Mouse (Mus musculus) forebrain, embryonic 13.5 days (tissue): Measurements from ENCODE around the gene Olfr69. TPM values are rescaled to one million over a fixed set of nuclear protein-coding genes. Genes with fewer than 3 reads are reported as not detected.
"Not testable (repeated sequence)": the region's sequence is repeated elsewhere in the genome, so short reads cannot be mapped to it uniquely, and the experiment has no call there.

ENCODE experiments used
- ATAC-seq: fragments of 200-750 bp; cut with Nextera tagmentation; 2 replicates; pipeline ENCODE4 v1.8.0; 2017
- H3K27ac ChIP-seq: fragments of 300-500 bp; sonication (generic); 2 replicates; pipeline ENCODE4 v1.5.1; 2015; ENCODE audit warnings: inconsistent platforms, mild to moderate bottlenecking, moderate library complexity
- H3K27me3 ChIP-seq: fragments of 300-500 bp; sonication (generic); 2 replicates; pipeline ENCODE4 v1.6.1; 2015; ENCODE audit warnings: mild to moderate bottlenecking, inconsistent platforms
- H3K36me3 ChIP-seq: fragments of 300-500 bp; sonication (generic); 2 replicates; pipeline ENCODE4 v1.6.1; 2015; ENCODE audit warnings: mild to moderate bottlenecking, inconsistent platforms; ENCODE audit not compliant: poor library complexity, severe bottlenecking
- H3K4me1 ChIP-seq: fragments of 300-500 bp; sonication (generic); 2 replicates; pipeline ENCODE4 v1.6.1; 2015; ENCODE audit warnings: inconsistent platforms
- H3K4me2 ChIP-seq: fragments of 300-500 bp; sonication (generic); 2 replicates; pipeline ENCODE4 v1.6.1; 2015; ENCODE audit warnings: inconsistent platforms, mild to moderate bottlenecking, moderate library complexity
- H3K4me3 ChIP-seq: fragments of 300-500 bp; sonication (generic); 2 replicates; pipeline ENCODE4 v1.5.1; 2015; ENCODE audit warnings: mild to moderate bottlenecking, inconsistent platforms
- H3K9ac ChIP-seq: fragments of 300-500 bp; sonication (generic); 2 replicates; pipeline ENCODE4 v1.6.1; 2015; ENCODE audit warnings: mild to moderate bottlenecking, inconsistent platforms
- H3K9me3 ChIP-seq: fragments of 300-500 bp; sonication (generic); replicated peaks from 2 replicates; pipeline ENCODE4 v1.6.1; 2016; ENCODE audit warnings: inconsistent platforms
- WGBS: fragments of 180-500 bp; shearing (Covaris S2); methylation state at CpG from one replicate; pipeline ENCODE4 v1.1.7; 2015; 5-methylcytosine and 5-hydroxymethylcytosine counted together
- polyA plus RNA-seq: library from polyadenylated mRNA; unstranded; fragments of >200 nt; fragmentation: Nextera tagmentation; extraction: Ambion mirVana; gene quantifications from 2 replicates; pipeline ENCODE4 v1.2.1, GENCODE M21; 2015

Olfr69 gene
- polyA plus RNA-seq, 1 experiment from 2014 or later: not detected

DNA sequence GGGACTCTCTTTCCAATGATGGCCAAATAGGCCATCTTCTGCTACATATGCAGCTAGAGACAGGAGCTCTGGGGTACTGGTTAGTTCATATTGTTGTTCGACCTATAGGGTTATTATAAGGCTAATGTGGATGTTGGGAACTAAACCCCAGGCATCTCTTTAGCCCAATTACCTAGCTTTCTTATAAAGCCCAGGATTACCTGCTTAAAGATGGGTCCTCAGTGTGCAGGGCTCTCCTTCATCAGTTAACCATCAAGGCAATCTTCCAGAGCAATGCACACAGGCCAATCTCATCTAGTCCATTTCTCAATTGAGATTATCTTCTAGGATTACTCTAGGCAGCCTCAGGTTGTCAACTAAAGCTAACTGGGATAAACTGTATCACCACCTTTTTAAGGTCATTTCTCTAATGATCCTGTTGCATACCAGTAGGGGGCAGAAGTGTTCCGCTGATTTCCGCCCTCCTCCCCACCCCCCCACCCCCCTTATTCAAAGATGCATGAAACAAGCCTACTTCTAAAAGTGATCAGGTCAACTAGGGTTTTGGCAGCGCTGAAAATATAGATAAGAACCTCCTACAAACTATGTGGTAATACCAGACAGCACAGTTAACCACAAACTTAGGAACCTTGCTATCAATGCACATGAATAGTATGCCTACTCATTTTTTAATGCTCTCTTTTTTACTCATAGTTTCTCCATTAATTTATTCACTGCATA lies 21.4 kb upstream of the Olfr69 start:
- Histone ChIP-seq H3K27me3 (no peaks in the 10 kb centered on the region), H3K27ac (no peak overlapping the region), H3K9ac (no peak overlapping the region), H3K4me2 (no peak overlapping the region), H3K36me3 (no peaks in the 10 kb centered on the region), H3K4me3 (no peak overlapping the region), H3K9me3 (no peaks in the 10 kb centered on the region), H3K4me1 (no peaks in the 10 kb centered on the region)
- WGBS: 23% methylated on average over 4 of the region's 4 CpGs
- no peak for ATAC-seq

DNA sequence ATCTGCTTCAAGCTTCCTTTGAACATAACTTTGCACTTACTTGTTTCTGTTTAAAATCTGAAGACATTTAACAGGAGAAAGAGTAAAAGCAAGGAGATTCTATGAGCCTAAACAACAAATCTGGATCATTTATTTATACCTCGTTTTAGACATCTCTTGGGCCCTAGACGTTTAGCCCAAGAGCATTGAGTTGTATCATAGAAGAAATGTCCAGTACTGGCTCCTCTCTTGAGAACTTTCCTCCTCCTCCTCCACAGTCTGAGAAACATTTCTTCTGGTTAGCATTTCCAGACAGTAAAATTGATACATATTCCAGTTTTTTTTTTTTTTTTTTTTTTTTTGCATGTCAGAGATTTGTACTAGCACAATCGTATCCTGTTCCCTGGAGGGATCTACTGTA lies 20.3 kb upstream of the Olfr69 start, which contains the start of gene Olfr67:
Olfr67 (minus strand) TSS at position 101 of the 400 bp plus-strand sequence.
- no peaks in the 10 kb centered on the region for H3K4me1 ChIP-seq
- no peak for ATAC-seq
- no peak within 1 kb of the TSS for H3K9ac ChIP-seq
- H3K27me3 ChIP-seq: no peaks in the 10 kb centered on the region
- H3K27ac ChIP-seq: no peak within 1 kb of the TSS
- no peaks in the 10 kb centered on the region for H3K36me3 ChIP-seq
- no peak within 1 kb of the TSS for H3K4me2 ChIP-seq
- H3K4me3 ChIP-seq: no peak within 1 kb of the TSS
- no peaks in the 10 kb centered on the region for H3K9me3 ChIP-seq
- WGBS: 86% methylated on average over 3 of the region's 3 CpGs

DNA sequence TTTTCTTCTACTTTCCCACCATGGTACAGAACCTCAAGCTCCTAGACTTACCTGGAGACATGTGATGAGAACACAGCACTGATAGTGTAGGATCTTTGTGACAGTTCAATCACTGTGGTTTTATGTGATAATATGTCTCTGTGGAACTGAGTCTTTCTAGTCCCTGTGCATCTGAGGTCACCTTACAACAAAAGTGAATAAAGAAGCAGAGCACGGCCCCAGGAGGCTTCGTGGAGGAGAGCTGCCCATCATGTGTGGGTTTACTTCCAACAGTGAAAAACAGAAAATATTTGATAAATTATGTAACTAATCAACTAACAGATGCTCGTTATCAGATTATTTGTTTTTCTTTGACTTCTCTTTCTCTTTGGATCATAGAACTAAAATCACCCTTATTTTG lies 8.2 kb upstream of the Olfr69 start, which contains the start of gene Olfr68:
Olfr68 (minus strand) TSS at position 101 of the 400 bp plus-strand sequence.
- no peaks in the 10 kb centered on the region for H3K27me3 ChIP-seq
- H3K9me3 ChIP-seq: no peaks in the 10 kb centered on the region
- H3K27ac ChIP-seq: no peak within 1 kb of the TSS
- H3K36me3 ChIP-seq: no peaks in the 10 kb centered on the region
- whole genome bisulfite sequencing: 85% methylated on average over 3 of the region's 3 CpGs
- H3K4me3 ChIP-seq: no peak within 1 kb of the TSS
- H3K9ac ChIP-seq: no peak within 1 kb of the TSS
- H3K4me1 ChIP-seq: no peaks in the 10 kb centered on the region
- no peak within 1 kb of the TSS for H3K4me2 ChIP-seq
- ATAC-seq: no peak

DNA sequence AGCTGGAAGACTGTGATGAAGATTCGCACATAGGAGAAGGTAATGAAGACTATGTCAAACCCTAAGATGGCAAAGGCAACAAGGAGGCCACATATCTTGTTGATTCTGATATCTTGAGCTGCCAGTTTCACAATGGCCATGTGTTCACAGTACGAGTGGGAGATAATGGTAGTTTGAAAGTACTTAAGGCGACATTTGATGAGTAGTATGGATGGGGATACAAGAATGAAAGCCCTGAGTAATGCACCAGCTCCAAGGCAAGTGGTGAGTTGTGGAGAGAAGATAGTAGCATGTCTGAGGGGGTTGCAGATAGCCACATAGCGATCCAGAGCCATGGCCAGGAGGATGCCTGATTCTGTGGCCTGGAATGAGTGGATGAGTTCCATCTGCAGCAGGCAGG lies 6.3 kb upstream of the Olfr69 start:
- not testable (repeated sequence) for H3K4me1 ChIP-seq, H3K36me3 ChIP-seq, H3K27ac ChIP-seq, ATAC-seq, H3K4me3 ChIP-seq, H3K4me2 ChIP-seq, H3K9me3 ChIP-seq, H3K9ac ChIP-seq, H3K27me3 ChIP-seq
- 86% methylated on average over 4 of the region's 4 CpGs for WGBS

DNA sequence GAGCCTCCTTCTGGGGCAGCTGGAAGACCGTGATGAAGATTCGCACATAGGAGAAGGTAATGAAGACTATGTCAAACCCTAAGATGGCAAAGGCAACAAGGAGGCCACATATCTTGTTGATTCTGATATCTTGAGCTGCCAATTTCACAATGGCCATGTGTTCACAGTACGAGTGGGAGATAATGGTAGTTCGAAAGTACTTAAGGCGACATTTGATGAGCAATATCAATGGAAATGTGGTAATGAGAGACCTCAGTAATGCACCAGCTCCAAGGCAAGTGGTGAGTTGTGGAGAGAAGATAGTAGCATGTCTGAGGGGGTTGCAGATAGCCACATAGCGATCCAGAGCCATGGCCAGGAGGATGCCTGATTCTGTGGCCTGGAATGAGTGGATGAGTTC lies 3.7 kb downstream of the Olfr69 start:
- not testable (repeated sequence) for H3K4me2 ChIP-seq, H3K9me3 ChIP-seq, H3K36me3 ChIP-seq, ATAC-seq, H3K27me3 ChIP-seq, H3K4me1 ChIP-seq, H3K27ac ChIP-seq, H3K9ac ChIP-seq, H3K4me3 ChIP-seq
- WGBS: 94% methylated on average over 6 of the region's 6 CpGs

DNA sequence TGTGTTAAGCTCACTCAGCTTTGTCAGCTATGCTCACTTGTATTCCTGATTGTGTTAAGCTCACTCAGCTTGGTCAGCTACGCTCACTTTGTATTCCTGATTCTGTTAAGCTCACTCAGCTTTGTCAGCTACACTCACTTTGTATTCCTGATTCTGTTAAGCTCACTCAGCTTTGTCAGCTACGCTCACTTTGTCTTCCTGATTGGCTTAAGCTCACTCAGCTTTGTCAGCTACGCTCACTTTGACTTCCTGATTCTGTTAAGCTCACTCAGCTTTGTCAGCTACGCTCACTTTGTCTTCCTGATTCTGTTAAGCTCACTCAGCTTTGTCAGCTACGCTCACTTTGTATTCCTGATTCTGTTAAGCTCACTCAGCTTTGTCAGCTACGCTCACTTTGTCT lies 9.2 kb downstream of the Olfr69 start:
- not testable (repeated sequence) for H3K4me2 ChIP-seq, H3K9ac ChIP-seq, H3K4me1 ChIP-seq, H3K27me3 ChIP-seq, H3K4me3 ChIP-seq, H3K9me3 ChIP-seq, ATAC-seq, H3K36me3 ChIP-seq, H3K27ac ChIP-seq
- 93% methylated on average over 6 of the region's 6 CpGs for WGBS

DNA sequence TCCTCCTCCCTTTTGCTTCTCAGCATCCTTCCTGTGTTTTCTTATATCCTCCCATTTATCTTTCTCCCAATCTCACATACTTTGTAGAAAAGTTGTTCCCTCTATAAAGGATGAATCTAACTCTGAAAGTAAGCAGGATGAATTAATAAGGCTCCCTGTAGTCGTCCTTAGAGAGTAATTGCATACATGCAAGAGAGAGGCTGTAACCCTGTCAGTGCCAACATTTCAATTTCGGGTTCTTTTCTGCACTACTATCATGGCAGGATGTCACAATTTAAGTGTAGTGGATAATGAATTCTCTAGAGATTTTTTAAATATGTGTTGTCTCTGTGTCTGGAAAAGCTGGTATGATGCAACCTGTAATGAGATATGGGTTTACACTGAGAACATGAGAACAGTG lies 14.2 kb downstream of the Olfr69 start, which contains the start of gene Olfr630:
Olfr630 (minus strand) TSS at position 101 of the 400 bp plus-strand sequence.
- H3K36me3 ChIP-seq: no peaks in the 10 kb centered on the region
- WGBS: 36% methylated on average over 2 of the region's 2 CpGs
- ATAC-seq: no peak

DNA sequence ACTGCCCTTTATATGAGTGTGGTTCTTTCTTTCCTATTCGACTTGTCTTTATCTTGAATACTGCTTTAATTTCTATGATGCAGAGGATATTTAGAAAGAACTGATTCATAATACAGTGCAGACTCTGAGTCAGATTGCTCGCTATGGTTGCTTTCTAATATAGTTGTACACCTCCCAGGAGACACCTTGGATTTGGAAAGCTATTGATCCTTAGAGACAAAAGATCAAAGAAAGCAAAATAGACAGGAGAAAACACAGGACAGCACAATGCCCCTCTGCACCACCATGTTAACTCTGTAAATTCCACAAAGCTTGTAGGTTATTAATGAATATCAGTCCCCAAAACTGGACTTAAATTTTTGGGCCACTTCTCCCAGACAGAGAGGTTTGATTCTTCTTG lies 26.6 kb downstream of the Olfr69 start, which contains the start of gene Olfr629:
Olfr629 (minus strand) TSS at position 101 of the 400 bp plus-strand sequence.
- no peaks in the 10 kb centered on the region for H3K36me3 ChIP-seq
- ATAC-seq: no peak
- no peak within 1 kb of the TSS for H3K27ac ChIP-seq
- H3K9ac ChIP-seq: no peak within 1 kb of the TSS
- no peak within 1 kb of the TSS for H3K4me2 ChIP-seq
- no peak within 1 kb of the TSS for H3K4me3 ChIP-seq
- H3K4me1 ChIP-seq: no peaks in the 10 kb centered on the region
- H3K27me3 ChIP-seq: no peaks in the 10 kb centered on the region
- WGBS: 79% methylated on average over 2 of the region's 2 CpGs
- 0 out of 2 replicates have a peak, but pooled peaks cover 6% of the 10 kb centered on the region for H3K9me3 ChIP-seq

More for the DNA sequence above, 14.2 kb downstream of the Olfr69 start, which contains the start of gene Olfr630:
- H3K4me1 ChIP-seq: no peaks in the 10 kb centered on the region
- H3K9ac ChIP-seq: no peak within 1 kb of the TSS
- no peak within 1 kb of the TSS for H3K4me2 ChIP-seq
- no peak within 1 kb of the TSS for H3K27ac ChIP-seq
- no peak within 1 kb of the TSS for H3K4me3 ChIP-seq
- no peaks in the 10 kb centered on the region for H3K27me3 ChIP-seq
- no peaks in the 10 kb centered on the region for H3K9me3 ChIP-seq

DNA sequence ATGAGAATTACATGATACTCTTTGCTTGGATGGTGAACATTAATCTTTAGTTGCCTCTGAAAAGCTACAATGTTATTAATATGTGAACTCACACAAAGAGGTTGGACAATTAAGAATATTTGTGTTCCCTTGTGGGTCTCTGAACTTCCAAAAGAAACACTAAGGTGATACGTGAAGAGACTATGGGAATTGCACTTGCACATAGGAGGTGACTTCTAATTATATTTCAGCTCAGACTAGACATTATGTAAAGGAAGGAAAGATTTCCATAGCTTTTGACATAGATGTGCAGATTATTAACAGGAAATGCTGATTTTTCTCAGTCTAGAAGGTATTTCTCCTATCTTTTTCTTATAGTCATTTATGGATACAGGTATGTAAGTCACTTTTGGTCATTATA lies 41.3 kb downstream of the Olfr69 start, which contains the start of gene Olfr628:
Olfr628 (plus strand) TSS at position 301 of the 400 bp plus-strand sequence.
- Histone ChIP-seq H3K4me1 (no peaks in the 10 kb centered on the region), H3K27ac (no peak within 1 kb of the TSS), H3K36me3 (no peaks in the 10 kb centered on the region), H3K27me3 (no peaks in the 10 kb centered on the region), H3K4me2 (no peak within 1 kb of the TSS), H3K9me3 (no peaks in the 10 kb centered on the region), H3K9ac (no peak within 1 kb of the TSS), H3K4me3 (no peak within 1 kb of the TSS)
- ATAC-seq: no peak
- WGBS: 85% methylated on average over 1 of the region's 1 CpGs

DNA sequence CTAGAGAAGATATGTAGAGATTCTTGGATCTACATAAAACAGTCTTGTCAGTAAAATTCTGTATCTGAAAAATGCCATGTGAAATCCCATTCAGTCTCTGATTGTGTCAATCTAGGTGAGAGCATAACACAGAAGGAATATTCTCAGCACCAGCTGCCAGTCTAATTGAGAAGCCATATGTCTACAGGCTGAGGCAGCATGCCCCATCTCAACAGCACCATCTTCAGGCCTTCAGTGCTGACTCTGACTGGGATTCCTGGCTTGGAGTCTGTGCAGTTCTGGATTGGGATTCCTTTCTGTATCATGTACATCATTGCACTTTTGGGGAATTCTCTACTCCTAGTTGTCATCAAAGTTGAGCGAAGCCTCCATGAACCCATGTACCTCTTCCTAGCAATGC lies 55.0 kb downstream of the Olfr69 start:
- not testable (repeated sequence) for H3K9ac ChIP-seq, H3K4me2 ChIP-seq, ATAC-seq, H3K36me3 ChIP-seq, H3K27me3 ChIP-seq, H3K27ac ChIP-seq, H3K4me3 ChIP-seq, H3K4me1 ChIP-seq, H3K9me3 ChIP-seq
- WGBS: 100% methylated on average over 1 of the region's 1 CpGs
